Mouse (Mus musculus) myocyte (in vitro differentiated cells): ENCODE data around the gene Dnaaf2. TPM values are rescaled to one million over a fixed set of nuclear protein-coding genes. Genes with fewer than 3 reads are reported as not detected.

Experiments used
- H3K27me3 ChIP-seq: one replicate; pipeline ENCODE4 v1.6.1; 2011; ENCODE audit not compliant: control insufficient read depth, insufficient read depth, insufficient read length
- H3K36me3 ChIP-seq: one replicate; pipeline ENCODE4 v1.6.1; 2011; ENCODE audit not compliant: control insufficient read depth, insufficient read depth
- H3K4me2 ChIP-seq: one replicate; pipeline ENCODE4 v1.6.1; 2011; ENCODE audit warnings: low read depth, control low read depth
- H3K4me3 ChIP-seq: one replicate; pipeline ENCODE4 v1.5.1; 2011; ENCODE audit warnings: mild to moderate bottlenecking, control low read depth, moderate library complexity
- H3K79me2 ChIP-seq: one replicate; pipeline ENCODE4 v1.6.1; 2011; ENCODE audit not compliant: control insufficient read depth, insufficient read depth
- H3ac ChIP-seq: one replicate; pipeline ENCODE4 v1.6.1; 2011; ENCODE audit not compliant: control insufficient read depth, insufficient read length
- CEBPB ChIP-seq: IDR thresholded peaks from 2 replicates; pipeline ENCODE4 v1.6.1; 2011; ENCODE audit warnings: mild to moderate bottlenecking, moderate library complexity; ENCODE audit not compliant: poor library complexity, insufficient read depth, severe bottlenecking
- E2F4 ChIP-seq: IDR thresholded peaks from one replicate; pipeline ENCODE4 v1.6.1; 2011; ENCODE audit warnings: mild to moderate bottlenecking, control low read depth, moderate library complexity; ENCODE audit not compliant: insufficient read depth
- MAX ChIP-seq: IDR thresholded peaks from one replicate; pipeline ENCODE4 v1.6.1; 2011; ENCODE audit warnings: low read depth, mild to moderate bottlenecking, control low read depth
- MYOD1 ChIP-seq, 3 experiments: IDR thresholded peaks; one replicate each; pipeline ENCODE4 v1.6.1; 2011; ENCODE audit warnings: control low read depth in 2 of 3, low read depth in 2 of 3, mild to moderate bottlenecking in 2 of 3, moderate library complexity in 1 of 3; ENCODE audit not compliant: insufficient read length in 2 of 3, control insufficient read depth in 1 of 3
- MYOG ChIP-seq, 3 experiments: IDR thresholded peaks; one replicate each; pipeline ENCODE4 v1.6.1; 2011; ENCODE audit warnings: control low read depth in 2 of 3, low read depth in 2 of 3, mild to moderate bottlenecking in 2 of 3; ENCODE audit not compliant: insufficient read length in 2 of 3, control insufficient read depth in 1 of 3, insufficient read depth in 1 of 3
- POLR2A ChIP-seq: IDR thresholded peaks from one replicate; pipeline ENCODE4 v1.6.1; 2011; ENCODE audit warnings: low read depth, mild to moderate bottlenecking, control low read depth, moderate library complexity; ENCODE audit not compliant: insufficient read length
- POLR2AphosphoS2 ChIP-seq: IDR thresholded peaks from one replicate; pipeline ENCODE4 v1.6.1; 2011; ENCODE audit warnings: low read depth, control low read depth; ENCODE audit not compliant: insufficient read length
- REST ChIP-seq: IDR thresholded peaks from one replicate; pipeline ENCODE4 v1.6.1; 2011; ENCODE audit warnings: mild to moderate bottlenecking, control low read depth, moderate library complexity; ENCODE audit not compliant: insufficient read depth, insufficient read length
- SRF ChIP-seq: IDR thresholded peaks from one replicate; pipeline ENCODE4 v1.6.1; 2011; ENCODE audit warnings: low read depth; ENCODE audit not compliant: control insufficient read depth, insufficient read length
- TCF12 ChIP-seq: IDR thresholded peaks from one replicate; pipeline ENCODE4 v1.6.1; 2011; ENCODE audit warnings: mild to moderate bottlenecking, control low read depth; ENCODE audit not compliant: poor library complexity, insufficient read depth, severe bottlenecking
- TCF3 ChIP-seq: IDR thresholded peaks from one replicate; pipeline ENCODE4 v1.6.1; 2011; ENCODE audit warnings: low read depth, control low read depth; ENCODE audit not compliant: insufficient read length
- USF1 ChIP-seq: IDR thresholded peaks from one replicate; pipeline ENCODE4 v1.6.1; 2011; ENCODE audit warnings: low read depth, mild to moderate bottlenecking, control low read depth, moderate library complexity
- polyA plus RNA-seq: library from polyadenylated mRNA; unstranded; fragments of >200 nt; fragmentation: generic; extraction: Trizol; gene quantifications from one replicate; pipeline ENCODE4 v1.2.1, GENCODE M21; 2012; ENCODE audit warnings: missing spikeins

The Dnaaf2 gene
- polyA plus RNA-seq = 2.6 TPM

DNA sequence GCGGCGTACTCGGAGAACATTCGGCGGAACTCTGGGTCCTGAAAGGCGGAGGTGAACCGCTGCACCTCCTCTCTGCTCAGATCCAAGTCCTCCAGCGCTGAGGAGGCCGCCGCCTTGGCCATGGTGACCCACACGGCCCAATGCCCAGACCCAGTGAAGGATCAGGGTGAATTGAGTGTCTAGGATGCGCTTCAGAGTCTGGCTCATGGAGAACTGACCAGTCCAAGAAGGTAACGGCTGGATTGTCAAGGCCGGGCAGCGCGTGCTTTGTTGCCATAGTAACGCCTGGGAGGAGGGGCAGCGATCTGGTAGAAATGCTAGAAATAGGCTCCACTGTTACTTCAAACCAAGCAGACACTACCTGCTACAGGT is at the start of gene Dnaaf2:
TSS of gene Dnaaf2 (minus strand) at position 266 of the 372 bp plus-strand sequence.
- Histone ChIP-seq H3K27me3 (no peaks in the 10 kb centered on the region), H3K36me3 (peaks cover 8% of the 10 kb centered on the region), H3K79me2 (peaks cover 43% of the 10 kb centered on the region), H3K4me2 (peak within 1 kb of the TSS; percentile 91), H3ac (peak within 1 kb of the TSS; percentile 72), H3K4me3 (peak within 1 kb of the TSS; percentile 85)
- TF ChIP-seq POLR2AphosphoS2 = no peak
- peak; percentile 0 for TF ChIP-seq POLR2A

DNA sequence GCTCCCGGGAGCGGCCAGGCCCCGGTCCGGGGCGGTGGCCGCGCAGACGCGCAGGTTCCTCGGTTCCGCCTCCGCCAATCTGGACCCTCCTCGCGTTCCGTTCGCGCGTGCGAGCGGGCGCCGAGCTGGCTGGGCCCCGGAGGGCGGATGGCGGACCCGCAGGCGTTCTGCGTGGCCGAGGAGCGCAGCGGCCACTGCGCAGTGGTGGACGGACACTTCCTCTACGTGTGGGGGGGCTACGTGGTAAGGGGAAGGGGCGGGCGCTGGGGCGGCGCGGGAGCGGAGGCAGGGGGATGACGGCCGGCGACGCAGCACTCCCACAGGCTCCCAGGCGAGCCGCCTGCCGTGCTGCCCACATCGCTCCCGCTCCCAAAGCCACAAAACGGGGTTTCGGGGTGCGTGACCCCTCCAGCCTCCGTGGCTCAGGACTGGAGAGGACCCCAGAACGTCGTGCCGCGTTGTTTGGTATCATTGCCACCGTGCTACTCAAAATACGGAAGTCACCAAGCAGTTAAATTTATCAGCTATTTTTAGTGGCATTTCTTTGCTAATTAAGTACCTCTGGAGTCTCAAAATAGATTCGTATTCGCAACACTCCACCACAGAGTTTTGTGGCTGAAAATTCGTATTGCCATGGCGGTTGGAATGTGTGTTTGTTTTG is 43.7 kb upstream of the Dnaaf2 start:
- Histone ChIP-seq H3K4me3 (peak overlapping the region; percentile 59), H3K79me2 (no peaks in the 10 kb centered on the region), H3K4me2 (peak overlapping the region; percentile 88), H3K27me3 (no peaks in the 10 kb centered on the region), H3ac (peak overlapping the region; percentile 98), H3K36me3 (no peaks in the 10 kb centered on the region)
- TF ChIP-seq MYOD1 (IDR thresholded peaks at IDR 0.05; ENCODE audit: control insufficient read depth in 1 of 3, insufficient read length in 2 of 3, low read depth in 2 of 3) (peak in 1 of 3 experiments; percentile 19), POLR2AphosphoS2 (peak; percentile 89), SRF (no peak), TCF3 (no peak), E2F4 (no peak), REST (no peak), MAX (no peak), POLR2A (peak; percentile 95), MYOG (IDR thresholded peaks at IDR 0.05; ENCODE audit: control insufficient read depth in 1 of 3, insufficient read depth in 1 of 3, insufficient read length in 2 of 3, low read depth in 2 of 3) (peak in 1 of 3 experiments; percentile 28), TCF12 (no peak), USF1 (no peak), CEBPB (no peak)

DNA sequence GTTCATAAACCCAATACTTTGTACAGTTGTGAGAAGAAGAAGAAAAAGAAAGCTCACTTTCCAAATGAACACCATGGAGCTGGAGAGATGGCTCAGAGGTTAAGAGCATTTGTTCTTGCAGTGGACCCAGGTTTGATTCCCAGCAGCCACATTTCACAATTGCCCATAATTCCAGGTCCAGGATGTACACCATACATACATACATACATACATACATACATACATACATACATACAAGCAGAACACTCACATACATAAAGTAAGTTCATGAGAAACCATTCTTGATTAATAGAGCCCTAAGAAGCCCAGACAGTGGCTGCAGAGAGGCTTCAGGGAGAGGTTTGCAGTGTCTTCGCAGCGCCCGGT is 43.2 kb upstream of the Dnaaf2 start:
- Histone ChIP-seq H3K79me2 (no peaks in the 10 kb centered on the region), H3K27me3 (no peaks in the 10 kb centered on the region)
- TF ChIP-seq TCF12 (no peak), CEBPB (no peak), MYOD1 (IDR thresholded peaks at IDR 0.05; ENCODE audit: control insufficient read depth in 1 of 3, insufficient read length in 2 of 3, low read depth in 2 of 3) (no peak)

DNA sequence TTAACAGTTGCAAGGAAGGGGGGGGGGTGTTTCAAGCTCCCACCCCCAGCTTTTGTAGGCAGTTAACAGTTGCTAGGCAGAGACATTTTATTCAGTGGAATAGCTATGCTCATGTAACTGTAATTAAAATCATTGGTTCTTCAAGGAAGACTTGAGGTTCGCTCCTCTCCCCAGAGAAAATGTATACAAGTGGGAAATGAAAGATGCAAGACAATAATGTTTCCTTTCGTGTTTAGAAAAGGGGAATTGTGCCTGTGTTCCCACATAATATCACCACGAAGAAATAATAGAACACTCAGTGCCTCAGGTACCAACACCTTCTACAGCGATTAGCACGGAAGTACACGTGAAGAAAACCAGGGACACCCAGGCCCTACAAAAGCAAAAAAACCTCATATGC is 42.6 kb upstream of the Dnaaf2 start, which contains the start of gene Klhdc1:
TSS of gene Klhdc1 (plus strand) at position 301 of the 400 bp plus-strand sequence.
- Histone ChIP-seq H3K79me2 (no peaks in the 10 kb centered on the region), H3K36me3 (no peaks in the 10 kb centered on the region), H3K4me3 (peak within 1 kb of the TSS; percentile 59), H3K4me2 (peak within 1 kb of the TSS; percentile 88), H3K27me3 (no peaks in the 10 kb centered on the region), H3ac (peak within 1 kb of the TSS; percentile 98)
- no peak for TF ChIP-seq POLR2AphosphoS2
- no peak for TF ChIP-seq USF1

More for the DNA sequence above, 43.2 kb upstream of the Dnaaf2 start:
- Histone ChIP-seq H3K4me3 (peak overlapping the region; percentile 59), H3K36me3 (no peaks in the 10 kb centered on the region), H3ac (peak overlapping the region; percentile 98), H3K4me2 (peak overlapping the region; percentile 88)

DNA sequence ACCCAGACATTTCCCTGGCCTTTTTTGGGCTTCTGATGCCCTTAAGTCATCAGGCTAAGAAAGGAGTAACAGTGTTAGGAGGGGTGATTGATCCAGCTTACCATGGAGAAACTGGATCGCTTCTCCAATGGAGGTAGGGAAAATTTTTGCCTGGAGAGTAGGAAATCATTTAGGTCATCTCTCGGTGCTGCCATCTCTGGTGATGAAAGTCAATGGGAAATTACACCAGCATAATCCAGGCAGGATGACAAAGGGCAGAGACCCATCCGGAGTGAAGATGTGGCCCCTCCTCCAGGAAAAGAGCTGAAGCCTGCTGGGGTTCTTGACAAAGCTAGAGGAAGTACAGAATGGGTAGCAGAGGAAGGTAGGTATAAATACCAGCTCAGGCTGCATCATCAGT is 40.1 kb upstream of the Dnaaf2 start:
- no peaks in the 10 kb centered on the region for H3K79me2 ChIP-seq
- no peaks in the 10 kb centered on the region for H3K36me3 ChIP-seq
- H3K4me2 ChIP-seq = peak overlapping the region; percentile 18
- TF ChIP-seq E2F4 (no peak), POLR2AphosphoS2 (no peak), MAX (no peak), TCF3 (no peak), USF1 (no peak), SRF (no peak), MYOD1 (IDR thresholded peaks at IDR 0.05; ENCODE audit: control insufficient read depth in 1 of 3, insufficient read length in 2 of 3, low read depth in 2 of 3) (no peak), POLR2A (no peak), REST (no peak), CEBPB (no peak), TCF12 (no peak)
- no peak overlapping the region for H3K4me3 ChIP-seq
- H3K27me3 ChIP-seq = no peaks in the 10 kb centered on the region
- no peak overlapping the region for H3ac ChIP-seq
